Mouse (Mus musculus) mouse trophoblast stem cell (cell line): Measurements from ENCODE around the gene Mycbp2.

Source experiments
- in situ Hi-C, 2 experiments: fragments of 300-500 bp; cut with MseI, MboI; formaldehyde crosslinking; loops; 2 replicates in 1 of 2; 3 replicates in 1 of 2; pipeline ENCODE4 v1.15.1; 2025

Mycbp2 gene

GRCm38 (mm10) chr14:103075166-103075565 is 271.4 kb downstream of the Mycbp2 start:
- in situ Hi-C loops, result no loop called here

GRCm38 (mm10) chr14:103073825-103074224 is 272.8 kb downstream of the Mycbp2 start:
- in situ Hi-C loops, result no loop called here

- in situ Hi-C loops, result no loop called here
Observed at GRCm38 (mm10) chr14:103072731-103073130, 273.9 kb downstream of the Mycbp2 start.

GRCm38 (mm10) chr14:103071471-103071870 is 275.1 kb downstream of the Mycbp2 start:
- in situ Hi-C loops, result no loop called here

- in situ Hi-C loops, result no loop called here
Observed at GRCm38 (mm10) chr14:103070790-103071189, 275.8 kb downstream of the Mycbp2 start.

- in situ Hi-C loops, result no loop called here
Observed at GRCm38 (mm10) chr14:103069864-103070611, 276.6 kb downstream of the Mycbp2 start, which contains the start of gene Cln5. Gene Cln5, plus strand, starts transcription at chr14:103070216.

- in situ Hi-C loops, result no loop called here
Observed at GRCm38 (mm10) chr14:103069465-103069863, 277.1 kb downstream of the Mycbp2 start.

GRCm38 (mm10) chr14:103065294-103066167 is 281.1 kb downstream of the Mycbp2 start:
- in situ Hi-C loops, result no loop called here
